Mouse (Mus musculus) MEL (cell line): Measurements from ENCODE around the gene Gm1123.

ENCODE experiments used
- CTCF ChIP-seq, 3 experiments: IDR thresholded peaks in 2 of 3; conservative IDR thresholded peaks in 1 of 3; 2 replicates each; pipeline ENCODE4 v1.5.1; 2011 to 2012; ENCODE audit warnings: low read length in 3 of 3, low read depth in 2 of 3, mild to moderate bottlenecking in 2 of 3, improper control_type of control experiment in 1 of 3, inconsistent platforms in 1 of 3, mixed read lengths in 1 of 3, moderate library complexity in 1 of 3; ENCODE audit not compliant: control insufficient read depth in 1 of 3, insufficient read depth in 1 of 3, poor library complexity in 1 of 3, severe bottlenecking in 1 of 3
- POLR2A ChIP-seq, 2 experiments: IDR thresholded peaks; 2 replicates each; pipeline ENCODE4 v1.6.1; 2011 to 2012; ENCODE audit warnings: low read length in 2 of 2, mild to moderate bottlenecking in 2 of 2, control low read depth in 1 of 2, improper control_type of control experiment in 1 of 2, low read depth in 1 of 2, moderate library complexity in 1 of 2; ENCODE audit not compliant: control insufficient read depth in 1 of 2, insufficient read depth in 1 of 2, poor library complexity in 1 of 2
- RCOR1 ChIP-seq: IDR thresholded peaks from 2 replicates; pipeline ENCODE4 v1.6.1; 2012; ENCODE audit warnings: low read depth, mild to moderate bottlenecking, inconsistent platforms, low read length, improper control_type of control experiment

GRCm38 (mm10) chr9:99035575-99035974 lies at the start of gene Gm1123:
- TF ChIP-seq CTCF (IDR thresholded peaks at IDR 0.05 in 2 of 3, conservative IDR thresholded peaks at IDR 0.05 in 1 of 3; ENCODE audit: control insufficient read depth in 1 of 3, insufficient read depth in 1 of 3, low read depth in 2 of 3, low read length in 3 of 3, poor library complexity in 1 of 3, severe bottlenecking in 1 of 3): no peak
- TF ChIP-seq RCOR1: no peak
- TF ChIP-seq POLR2A (IDR thresholded peaks at IDR 0.05; ENCODE audit: control insufficient read depth in 1 of 2, insufficient read depth in 1 of 2, low read depth in 1 of 2, low read length in 2 of 2, poor library complexity in 1 of 2): no peak
